Mouse (Mus musculus): Measurements from ENCODE around the gene Neurod6. TPM values are rescaled to one million over a fixed set of nuclear protein-coding genes. Genes with fewer than 3 reads are reported as not detected.

Gene Neurod6
- polyA plus RNA-seq, 1 experiment from 2014 or later, result not detected

GRCm38 (mm10) chr6:55646111-55646823 is 34.8 kb downstream of the Neurod6 start:
- no peak overlapping the region for H3K9ac ChIP-seq (ENCODE audit: low read length)
- no peak for ATAC-seq (ENCODE audit: insufficient number of reproducible peaks, insufficient read depth, low FRiP score, low read depth)
- H3K4me1 ChIP-seq (ENCODE audit: control insufficient read depth in 2 of 2, insufficient read depth in 2 of 2, low read length in 2 of 2), result peaks cover 12 to 30% of the 10 kb centered on the region in 2 experiments
- 53% methylated on average over 14 of the region's 14 CpGs for WGBS
- H3K27me3 ChIP-seq (ENCODE audit: control insufficient read depth, insufficient read depth, low read length), result peaks cover 21% of the 10 kb centered on the region
- H3K27ac ChIP-seq (replicated peaks in 1 of 2; ENCODE audit: control insufficient read depth in 1 of 2, insufficient read depth in 1 of 2, low read depth in 2 of 2, low read length in 2 of 2), result no peak overlapping the region
- H3K36me3 ChIP-seq (ENCODE audit: control insufficient read depth, insufficient read depth, low read length), result no peaks in the 10 kb centered on the region
- H3K4me2 ChIP-seq (ENCODE audit: low read length), result 0 out of 2 replicates have a peak overlapping the region, but pooled peaks have one; percentile 39
- no peak overlapping the region for H3K4me3 ChIP-seq (ENCODE audit: control insufficient read depth in 1 of 2, insufficient read depth in 1 of 2, low read depth in 1 of 2, low read length in 2 of 2)
- H3K9me3 ChIP-seq (ENCODE audit: control insufficient read depth, low read length), result no peaks in the 10 kb centered on the region

GRCm38 (mm10) chr6:55634662-55635061 is 46.4 kb downstream of the Neurod6 start:
- ATAC-seq (ENCODE audit: insufficient number of reproducible peaks, insufficient read depth, low FRiP score, low read depth), result no peak
- Histone ChIP-seq H3K36me3 (ENCODE audit: control insufficient read depth, insufficient read depth, low read length) (no peaks in the 10 kb centered on the region), H3K9me3 (ENCODE audit: control insufficient read depth, low read length) (no peaks in the 10 kb centered on the region), H3K4me2 (ENCODE audit: low read length) (no peak overlapping the region), H3K27me3 (ENCODE audit: control insufficient read depth, insufficient read depth, low read length) (0 out of 2 replicates have a peak, but pooled peaks cover 3% of the 10 kb centered on the region), H3K9ac (ENCODE audit: low read length) (no peak overlapping the region), H3K4me1 (ENCODE audit: control insufficient read depth in 2 of 2, insufficient read depth in 2 of 2, low read length in 2 of 2) (0 out of 4 replicates have a peak, but pooled peaks cover 0 to 3% of the 10 kb centered on the region in 2 experiments), H3K27ac (replicated peaks in 1 of 2; ENCODE audit: control insufficient read depth in 1 of 2, insufficient read depth in 1 of 2, low read depth in 2 of 2, low read length in 2 of 2) (no peak overlapping the region), H3K4me3 (ENCODE audit: control insufficient read depth in 1 of 2, insufficient read depth in 1 of 2, low read depth in 1 of 2, low read length in 2 of 2) (no peak overlapping the region)
- WGBS, result 0% methylated on average over 1 of the region's 1 CpGs

Other genes starting within 250 kb of the Neurod6 start
- gene Adcyap1r1, start 229.3 kb downstream of the Neurod6 start, polyA plus RNA-seq (2014; fragmentation: Nextera tagmentation; extraction: Ambion mirVana), result 4.1 and 4.2 TPM in 2 replicates
- gene Itprid1, start 155.6 kb upstream of the Neurod6 start, polyA plus RNA-seq (2014; fragmentation: Nextera tagmentation; extraction: Ambion mirVana), result not detected in 2 replicates

Measured in heart, embryonic 14.5 days (tissue).